Mouse (Mus musculus): ENCODE results near the gene Shisa5. TPM values are rescaled to one million over a fixed set of nuclear protein-coding genes. Genes with fewer than 3 reads are reported as not detected.

Gene Shisa5
- total and polyA plus RNA-seq, 3 experiments: 17.1 to 207 (median 50.0) TPM

- TF ChIP-seq GATA1 (IDR thresholded peaks at IDR 0.05; ENCODE audit: borderline replicate concordance, low read length) (no peak), POLR2AphosphoS5 (IDR thresholded peaks at IDR 0.05; ENCODE audit: insufficient replicate concordance, low read depth, low read length) (no peak), GATA2 (IDR thresholded peaks at IDR 0.05; ENCODE audit: borderline replicate concordance, low read depth, low read length) (no peak), TAL1 (conservative IDR thresholded peaks at IDR 0.05; ENCODE audit: low read depth, low read length) (no peak), CTCF (IDR thresholded peaks at IDR 0.05; ENCODE audit: low read depth, low read length) (no peak)
- Histone ChIP-seq H3K27me3 (ENCODE audit: insufficient read depth, low read length) (no peaks in the 10 kb centered on the region), H3K36me3 (replicated peaks) (peaks cover 55% of the 10 kb centered on the region), H3K9me3 (replicated peaks) (no peaks in the 10 kb centered on the region), H3K4me3 (ENCODE audit: low read depth, low read length) (no peak overlapping the region; the same call in 1 of the 2 replicates), H3K4me1 (ENCODE audit: insufficient read depth, low read depth, low read length) (peaks cover 42% of the 10 kb centered on the region)
- no peak for DNase-seq (ENCODE audit: low spot score)
- no peak for ATAC-seq (ENCODE audit: extremely low read depth, insufficient number of reproducible peaks, low FRiP score, poor library complexity, severe bottlenecking)
These were observed 42.2 kb downstream of the Shisa5 start for GRCm38 (mm10) chr9:109080516-109080915.

DNA sequence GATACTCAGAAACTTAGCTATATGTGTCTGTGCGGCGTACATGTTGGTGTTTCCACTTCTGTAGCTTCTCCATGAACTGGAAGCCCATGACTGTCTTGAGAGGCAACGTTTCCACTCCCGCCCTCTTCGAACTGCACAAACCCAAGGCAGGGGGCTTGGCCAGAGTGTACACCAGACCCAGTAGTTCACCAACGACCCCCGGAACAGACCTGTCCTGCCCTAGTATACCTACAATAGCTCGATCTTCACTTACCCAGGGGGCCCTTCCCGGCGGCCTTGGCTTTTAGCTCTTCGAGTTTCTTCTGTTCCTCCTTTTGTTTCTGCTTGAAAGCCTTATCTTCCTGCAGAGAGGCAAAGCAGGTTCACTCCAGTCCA, 43.4 kb downstream of the Shisa5 start:
- H3K9me3 ChIP-seq (replicated peaks): no peaks in the 10 kb centered on the region
- no peak for TF ChIP-seq GATA2 (IDR thresholded peaks at IDR 0.05; ENCODE audit: borderline replicate concordance, low read depth, low read length)
- no peak for TF ChIP-seq POLR2AphosphoS5 (IDR thresholded peaks at IDR 0.05; ENCODE audit: insufficient replicate concordance, low read depth, low read length)
- peaks cover 52% of the 10 kb centered on the region for H3K36me3 ChIP-seq (replicated peaks)
- no peaks in the 10 kb centered on the region for H3K27me3 ChIP-seq (ENCODE audit: insufficient read depth, low read length)
- no peak for ATAC-seq (ENCODE audit: extremely low read depth, insufficient number of reproducible peaks, low FRiP score, poor library complexity, severe bottlenecking)
- H3K4me1 ChIP-seq (ENCODE audit: insufficient read depth, low read depth, low read length): peaks cover 36% of the 10 kb centered on the region
- peak overlapping the region; percentile 85 for H3K4me3 ChIP-seq (ENCODE audit: low read depth, low read length)
- no peak for DNase-seq (ENCODE audit: low spot score)

GRCm38 (mm10) chr9:109082124-109082800, 43.9 kb downstream of the Shisa5 start, which contains the start of the genes Ccdc51 and Tma7:
Gene Ccdc51, plus strand, starts transcription at chr9:109082493.
Gene Tma7, minus strand, starts transcription at chr9:109082587.
- ATAC-seq (ENCODE audit: extremely low read depth, insufficient number of reproducible peaks, low FRiP score, poor library complexity, severe bottlenecking) (peak; percentile 97), DNase-seq (ENCODE audit: low spot score) (peak; percentile 94)
- H3K9me3 ChIP-seq (replicated peaks): no peaks in the 10 kb centered on the region
- H3K4me1 ChIP-seq (ENCODE audit: insufficient read depth, low read depth, low read length): peaks cover 36% of the 10 kb centered on the region
- no peak for TF ChIP-seq GATA1 (IDR thresholded peaks at IDR 0.05; ENCODE audit: borderline replicate concordance, low read length)
- H3K27me3 ChIP-seq (ENCODE audit: insufficient read depth, low read length): no peaks in the 10 kb centered on the region
- peaks cover 54% of the 10 kb centered on the region for H3K36me3 ChIP-seq (replicated peaks)
- peak within 1 kb of the TSS; percentile 85 for H3K4me3 ChIP-seq (ENCODE audit: low read depth, low read length)

DNA sequence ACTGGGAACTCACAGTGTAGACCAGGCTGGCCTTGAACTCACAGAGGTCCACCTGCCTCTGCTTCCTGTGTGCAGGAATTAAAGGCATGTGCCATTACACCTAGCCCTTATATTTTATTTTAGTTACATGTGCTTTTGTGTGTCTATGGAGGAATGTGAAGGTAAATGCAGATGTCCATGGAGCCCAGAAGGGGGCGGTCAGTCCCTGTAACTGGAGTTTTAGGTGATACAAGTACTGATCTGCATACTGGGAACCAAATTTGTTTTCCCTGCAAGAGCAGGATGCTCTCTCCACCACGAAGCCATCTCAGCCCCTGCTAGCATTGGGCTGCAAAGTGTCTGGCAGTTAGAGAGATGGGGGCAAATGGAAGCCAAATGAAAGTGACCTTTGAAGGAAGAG, 46.6 kb downstream of the Shisa5 start:
- Histone ChIP-seq H3K9me3 (replicated peaks) (no peaks in the 10 kb centered on the region), H3K36me3 (replicated peaks) (peaks cover 59% of the 10 kb centered on the region), H3K4me3 (ENCODE audit: low read depth, low read length) (no peak overlapping the region), H3K4me1 (ENCODE audit: insufficient read depth, low read depth, low read length) (peaks cover 40% of the 10 kb centered on the region), H3K27me3 (ENCODE audit: insufficient read depth, low read length) (no peaks in the 10 kb centered on the region)
- no peak for ATAC-seq (ENCODE audit: extremely low read depth, insufficient number of reproducible peaks, low FRiP score, poor library complexity, severe bottlenecking)
- no peak for TF ChIP-seq POLR2AphosphoS5 (IDR thresholded peaks at IDR 0.05; ENCODE audit: insufficient replicate concordance, low read depth, low read length)
- TF ChIP-seq GATA1 (IDR thresholded peaks at IDR 0.05; ENCODE audit: borderline replicate concordance, low read length): no peak
- no peak for TF ChIP-seq TAL1 (conservative IDR thresholded peaks at IDR 0.05; ENCODE audit: low read depth, low read length)
- no peak for TF ChIP-seq GATA2 (IDR thresholded peaks at IDR 0.05; ENCODE audit: borderline replicate concordance, low read depth, low read length)
- TF ChIP-seq CTCF (IDR thresholded peaks at IDR 0.05; ENCODE audit: low read depth, low read length): no peak
- no peak for DNase-seq (ENCODE audit: low spot score)

- no peak for TF ChIP-seq TAL1 (conservative IDR thresholded peaks at IDR 0.05; ENCODE audit: low read depth, low read length)
- no peak for TF ChIP-seq POLR2AphosphoS5 (IDR thresholded peaks at IDR 0.05; ENCODE audit: insufficient replicate concordance, low read depth, low read length)
- DNase-seq (ENCODE audit: low spot score): no peak
- Histone ChIP-seq H3K4me1 (ENCODE audit: insufficient read depth, low read depth, low read length) (peaks cover 31% of the 10 kb centered on the region), H3K36me3 (replicated peaks) (peaks cover 77% of the 10 kb centered on the region), H3K27me3 (ENCODE audit: insufficient read depth, low read length) (no peaks in the 10 kb centered on the region), H3K9me3 (replicated peaks) (no peaks in the 10 kb centered on the region), H3K4me3 (ENCODE audit: low read depth, low read length) (no peak overlapping the region)
- no peak for ATAC-seq (ENCODE audit: extremely low read depth, insufficient number of reproducible peaks, low FRiP score, poor library complexity, severe bottlenecking)
These were observed 49.6 kb downstream of the Shisa5 start for GRCm38 (mm10) chr9:109087987-109088386.

GRCm38 (mm10) chr9:109090446-109090845, 52.1 kb downstream of the Shisa5 start:
- peaks cover 70% of the 10 kb centered on the region for H3K36me3 ChIP-seq (replicated peaks)
- DNase-seq (ENCODE audit: low spot score) (no peak), ATAC-seq (ENCODE audit: extremely low read depth, insufficient number of reproducible peaks, low FRiP score, poor library complexity, severe bottlenecking) (no peak)
- no peak overlapping the region for H3K4me3 ChIP-seq (ENCODE audit: low read depth, low read length)
- peaks cover 13% of the 10 kb centered on the region; the same call in 1 of the 2 replicates for H3K4me1 ChIP-seq (ENCODE audit: insufficient read depth, low read depth, low read length)
- H3K9me3 ChIP-seq (replicated peaks): peaks cover 6% of the 10 kb centered on the region
- TF ChIP-seq GATA2 (IDR thresholded peaks at IDR 0.05; ENCODE audit: borderline replicate concordance, low read depth, low read length) (no peak), TAL1 (conservative IDR thresholded peaks at IDR 0.05; ENCODE audit: low read depth, low read length) (no peak), CTCF (IDR thresholded peaks at IDR 0.05; ENCODE audit: low read depth, low read length) (no peak), GATA1 (IDR thresholded peaks at IDR 0.05; ENCODE audit: borderline replicate concordance, low read length) (no peak), POLR2AphosphoS5 (IDR thresholded peaks at IDR 0.05; ENCODE audit: insufficient replicate concordance, low read depth, low read length) (no peak)
- peaks cover 12% of the 10 kb centered on the region for H3K27me3 ChIP-seq (ENCODE audit: insufficient read depth, low read length)

DNA sequence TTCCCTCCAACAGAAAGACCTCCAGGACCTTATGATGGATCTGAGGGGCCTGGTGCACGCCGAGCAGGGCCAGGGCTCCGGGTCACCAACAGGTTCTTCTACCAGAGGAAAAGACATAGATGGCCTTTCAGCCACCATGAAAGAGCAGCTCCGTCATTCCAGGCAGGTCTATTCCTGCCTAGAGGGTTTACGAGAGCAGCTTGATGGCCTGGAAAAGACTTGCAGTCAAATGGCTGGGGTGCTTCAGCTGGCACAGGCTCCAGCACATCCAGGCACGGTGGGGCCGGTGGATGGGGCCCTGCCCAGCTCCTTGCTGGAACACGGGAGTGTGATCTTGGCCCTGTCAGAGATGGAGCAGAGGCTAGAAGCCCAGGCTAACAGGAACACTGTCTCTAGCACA, 53.4 kb downstream of the Shisa5 start:
- TF ChIP-seq GATA1 (IDR thresholded peaks at IDR 0.05; ENCODE audit: borderline replicate concordance, low read length): no peak
- no peak for TF ChIP-seq CTCF (IDR thresholded peaks at IDR 0.05; ENCODE audit: low read depth, low read length)
- TF ChIP-seq POLR2AphosphoS5 (IDR thresholded peaks at IDR 0.05; ENCODE audit: insufficient replicate concordance, low read depth, low read length): no peak
- no peak for TF ChIP-seq TAL1 (conservative IDR thresholded peaks at IDR 0.05; ENCODE audit: low read depth, low read length)
- TF ChIP-seq GATA2 (IDR thresholded peaks at IDR 0.05; ENCODE audit: borderline replicate concordance, low read depth, low read length): no peak
- ATAC-seq (ENCODE audit: extremely low read depth, insufficient number of reproducible peaks, low FRiP score, poor library complexity, severe bottlenecking) (no peak), DNase-seq (ENCODE audit: low spot score) (no peak)
- Histone ChIP-seq H3K27me3 (ENCODE audit: insufficient read depth, low read length) (peaks cover 26% of the 10 kb centered on the region), H3K9me3 (replicated peaks) (peaks cover 10% of the 10 kb centered on the region), H3K4me3 (ENCODE audit: low read depth, low read length) (no peak overlapping the region), H3K36me3 (replicated peaks) (peaks cover 64% of the 10 kb centered on the region), H3K4me1 (ENCODE audit: insufficient read depth, low read depth, low read length) (peaks cover 13% of the 10 kb centered on the region; the same call in 1 of the 2 replicates)

Data from G1E (cell line).